Mouse (Mus musculus) yolk sac, embryonic 10.5 days (tissue): Measurements from ENCODE around the gene Tmem108.

Experiments used
- DNase-seq: peaks from one replicate; pipeline ENCODE4 v3.0.0-alpha.2; 2017; ENCODE audit warnings: low spot score

Gene Tmem108

DNA sequence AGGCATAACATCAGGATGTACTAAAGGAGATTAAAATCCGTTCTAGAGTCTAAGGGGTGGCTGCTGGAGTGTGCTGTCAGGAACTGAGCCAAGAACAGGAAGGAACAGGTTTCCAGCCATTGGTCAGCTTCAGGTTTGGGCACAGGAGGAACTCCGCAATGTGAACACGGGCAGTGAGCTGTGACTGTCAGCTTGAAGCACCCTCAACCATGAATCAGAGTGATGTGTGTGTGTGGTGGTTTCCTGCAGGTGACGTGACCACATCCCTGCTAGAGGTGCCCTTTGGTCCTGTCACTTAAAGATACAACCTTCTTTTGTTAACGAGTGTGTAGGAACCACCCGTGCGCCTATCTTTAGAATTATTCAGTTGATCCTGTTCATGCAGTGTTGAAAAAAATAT lies 312.5 kb downstream of the Tmem108 start:
- no peak for DNase-seq

GRCm38 (mm10) chr9:103444656-103445055 lies 317.0 kb downstream of the Tmem108 start:
- DNase-seq = no peak

- no peak for DNase-seq
Observed at GRCm38 (mm10) chr9:103443824-103444185, 317.8 kb downstream of the Tmem108 start.

GRCm38 (mm10) chr9:103443121-103443823 lies 318.4 kb downstream of the Tmem108 start:
- no peak for DNase-seq

DNA sequence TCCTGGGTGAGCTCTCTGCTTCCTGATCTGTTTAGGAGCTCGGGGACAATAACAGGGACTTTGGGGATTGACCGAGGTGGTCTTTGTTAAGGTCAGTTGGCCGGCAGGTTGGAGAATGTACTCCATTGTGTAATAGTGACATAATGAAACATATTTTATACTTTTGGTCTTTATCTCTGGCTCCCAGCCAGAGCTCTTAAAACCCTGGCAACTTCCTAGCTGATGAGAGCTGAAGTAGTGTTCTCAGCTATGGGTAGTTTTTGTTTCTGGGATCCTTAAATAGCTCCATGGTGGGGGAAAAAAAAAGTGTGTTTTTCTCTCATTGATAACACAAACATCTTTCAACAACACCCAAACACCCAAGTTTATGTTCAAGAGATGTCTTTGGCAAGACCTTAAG lies 321.0 kb downstream of the Tmem108 start:
- no peak for DNase-seq

DNA sequence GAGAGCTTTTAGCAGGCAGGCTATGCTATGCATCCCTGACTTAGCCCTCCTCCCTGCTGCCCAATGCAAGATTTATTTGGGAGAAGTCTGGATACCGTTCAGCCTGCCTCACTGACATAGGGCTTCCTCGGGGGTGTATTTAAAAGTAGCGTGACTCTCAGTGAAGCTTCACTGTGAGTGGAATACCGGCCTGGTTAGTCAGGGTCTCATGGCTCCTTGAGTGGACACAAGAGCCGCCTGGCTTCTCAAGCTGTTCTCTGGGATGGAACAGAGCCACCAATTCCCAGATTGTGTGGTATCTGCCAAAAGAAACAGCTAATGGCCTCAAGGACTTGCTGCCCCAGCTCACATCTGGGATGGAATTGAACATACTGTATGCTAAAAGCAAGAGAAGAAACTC lies 324.5 kb downstream of the Tmem108 start:
- no peak for DNase-seq

- no peak for DNase-seq
Observed at GRCm38 (mm10) chr9:103434116-103434515, 327.5 kb downstream of the Tmem108 start.
